Mouse (Mus musculus) CD4-positive helper T cell, adult 2 months (primary cell): Measurements from ENCODE around the gene Grwd1.
A peak's percentile ranks its signal among the peaks of the same experiment; 100 is the strongest.

Experiments
- DNase-seq: peaks from one replicate; pipeline ENCODE4 v3.0.0-alpha.2; 2012; ENCODE audit warnings: low read depth, missing footprints, low spot score

Grwd1 gene

GRCm38 (mm10) chr7:45842950-45843744 lies 12.4 kb upstream of the Grwd1 start:
- DNase-seq: no peak

GRCm38 (mm10) chr7:45833924-45834323 lies 3.2 kb upstream of the Grwd1 start:
- no peak for DNase-seq

GRCm38 (mm10) chr7:45833148-45833790 lies 2.5 kb upstream of the Grwd1 start:
- peak; percentile 44 for DNase-seq

GRCm38 (mm10) chr7:45832428-45832827 lies 1.7 kb upstream of the Grwd1 start:
- no peak for DNase-seq

GRCm38 (mm10) chr7:45831128-45831525 lies 383 bp upstream of the Grwd1 start:
- DNase-seq: no peak

GRCm38 (mm10) chr7:45826631-45827030 lies 4.1 kb downstream of the Grwd1 start:
- DNase-seq: no peak

- no peak for DNase-seq
These were observed 6.1 kb downstream of the Grwd1 start, which contains the start of gene Kcnj14 for GRCm38 (mm10) chr7:45824598-45824997. TSS of gene Kcnj14 (minus strand) at chr7:45824782.

GRCm38 (mm10) chr7:45820913-45821312 lies 9.8 kb downstream of the Grwd1 start:
- DNase-seq: no peak

GRCm38 (mm10) chr7:45819843-45820242 lies 10.9 kb downstream of the Grwd1 start:
- DNase-seq: no peak

GRCm38 (mm10) chr7:45815984-45816351 lies 14.8 kb downstream of the Grwd1 start:
- DNase-seq: no peak

GRCm38 (mm10) chr7:45815323-45815983 lies 15.3 kb downstream of the Grwd1 start:
- no peak for DNase-seq

GRCm38 (mm10) chr7:45814841-45815240 lies 15.9 kb downstream of the Grwd1 start:
- DNase-seq: no peak

GRCm38 (mm10) chr7:45813787-45814779 lies 16.7 kb downstream of the Grwd1 start, which contains the start of gene Cyth2:
TSS of gene Cyth2 (minus strand) at chr7:45814581.
- peak; percentile 100 for DNase-seq

GRCm38 (mm10) chr7:45812921-45813320 lies 17.8 kb downstream of the Grwd1 start:
- DNase-seq: no peak

- no peak for DNase-seq
These were observed 21.3 kb downstream of the Grwd1 start for GRCm38 (mm10) chr7:45809276-45810075.

- DNase-seq: no peak
These were observed 22.3 kb downstream of the Grwd1 start for GRCm38 (mm10) chr7:45808471-45808870.

GRCm38 (mm10) chr7:45805941-45806340 lies 24.8 kb downstream of the Grwd1 start:
- no peak for DNase-seq

GRCm38 (mm10) chr7:45802551-45802950 lies 28.2 kb downstream of the Grwd1 start:
- DNase-seq: no peak

- peak; percentile 91 for DNase-seq
These were observed 29.4 kb downstream of the Grwd1 start for GRCm38 (mm10) chr7:45801348-45801747.

GRCm38 (mm10) chr7:45800546-45801204 lies 30.1 kb downstream of the Grwd1 start:
- peak; percentile 86 for DNase-seq
